Mouse (Mus musculus) spleen, postnatal 36 days (tissue): ENCODE data around the gene Zfp358.

Experiments
- DNase-seq, 2 experiments: peaks; one replicate each; pipeline ENCODE4 v3.0.0; 2022; ENCODE audit warnings: low spot score in 2 of 2, mixed read lengths in 1 of 2

Zfp358 gene

GRCm38 (mm10) chr8:3492901-3493844, at the start of gene Zfp358:
Zfp358 (plus strand) TSS chr8:3493138.
- DNase-seq = peak; percentile 64 to 67

- no peak for DNase-seq
Observed at GRCm38 (mm10) chr8:3449226-3449625, 43.7 kb upstream of the Zfp358 start.

GRCm38 (mm10) chr8:3450670-3451069, 42.3 kb upstream of the Zfp358 start:
- no peak for DNase-seq

- no peak for DNase-seq
Observed at GRCm38 (mm10) chr8:3451992-3452391, 40.9 kb upstream of the Zfp358 start.

GRCm38 (mm10) chr8:3463248-3463647, 29.7 kb upstream of the Zfp358 start:
- no peak for DNase-seq

- peak; percentile 18 to 41 for DNase-seq
Observed at GRCm38 (mm10) chr8:3464309-3464708, 28.6 kb upstream of the Zfp358 start.

GRCm38 (mm10) chr8:3467006-3467885, 25.7 kb upstream of the Zfp358 start, which contains the start of gene Pex11g:
Pex11g (minus strand) TSS chr8:3467680.
- peak; percentile 92 to 95 for DNase-seq

- DNase-seq = no peak
Observed at GRCm38 (mm10) chr8:3467886-3468545, 24.9 kb upstream of the Zfp358 start.

GRCm38 (mm10) chr8:3468838-3469237, 24.1 kb upstream of the Zfp358 start:
- no peak for DNase-seq

- DNase-seq = no peak
Observed at GRCm38 (mm10) chr8:3470562-3470961, 22.4 kb upstream of the Zfp358 start, which contains the start of gene Tex45. Tex45 (plus strand) TSS chr8:3470862.

- no peak for DNase-seq
Observed at GRCm38 (mm10) chr8:3475715-3476429, 17.1 kb upstream of the Zfp358 start.

- DNase-seq = no peak
Observed at GRCm38 (mm10) chr8:3480221-3480785, 12.6 kb upstream of the Zfp358 start.

- no peak for DNase-seq
Observed at GRCm38 (mm10) chr8:3481605-3482004, 11.3 kb upstream of the Zfp358 start.

GRCm38 (mm10) chr8:3482240-3482740, 10.6 kb upstream of the Zfp358 start:
- no peak for DNase-seq

- DNase-seq = no peak
Observed at GRCm38 (mm10) chr8:3483546-3483945, 9.4 kb upstream of the Zfp358 start.

- no peak for DNase-seq
Observed at GRCm38 (mm10) chr8:3485192-3485591, 7.7 kb upstream of the Zfp358 start.

- DNase-seq = no peak
Observed at GRCm38 (mm10) chr8:3493845-3494208, 889 bp downstream of the Zfp358 start.

- no peak for DNase-seq
Observed at GRCm38 (mm10) chr8:3495578-3496427, 2.9 kb downstream of the Zfp358 start.

- no peak for DNase-seq
Observed at GRCm38 (mm10) chr8:3496428-3496748, 3.5 kb downstream of the Zfp358 start.

- no peak for DNase-seq
Observed at GRCm38 (mm10) chr8:3498583-3498982, 5.6 kb downstream of the Zfp358 start.
